Mouse (Mus musculus) MEL (cell line): ENCODE results near the gene Smarcb1.

ENCODE experiments used
- CTCF ChIP-seq, 3 experiments: IDR thresholded peaks in 2 of 3; conservative IDR thresholded peaks in 1 of 3; 2 replicates each; pipeline ENCODE4 v1.5.1; 2011 to 2012; ENCODE audit warnings: low read length in 3 of 3, low read depth in 2 of 3, mild to moderate bottlenecking in 2 of 3, improper control_type of control experiment in 1 of 3, inconsistent platforms in 1 of 3, mixed read lengths in 1 of 3, moderate library complexity in 1 of 3; ENCODE audit not compliant: control insufficient read depth in 1 of 3, insufficient read depth in 1 of 3, poor library complexity in 1 of 3, severe bottlenecking in 1 of 3
- E2F4 ChIP-seq: IDR thresholded peaks from 2 replicates; pipeline ENCODE4 v1.6.1; 2011; ENCODE audit warnings: low read depth, low read length, improper control_type of control experiment, borderline replicate concordance
- EP300 ChIP-seq, 2 experiments: IDR thresholded peaks; 2 replicates each; pipeline ENCODE4 v1.6.1; 2011; ENCODE audit warnings: improper control_type of control experiment in 2 of 2, low read length in 2 of 2, low read depth in 1 of 2, mild to moderate bottlenecking in 1 of 2
- ETS1 ChIP-seq: IDR thresholded peaks from 2 replicates; pipeline ENCODE4 v1.6.1; 2012; ENCODE audit warnings: low read depth, mild to moderate bottlenecking, inconsistent platforms, low read length, improper control_type of control experiment, moderate library complexity
- GATA1 ChIP-seq: IDR thresholded peaks from 2 replicates; pipeline ENCODE4 v1.6.1; 2011; ENCODE audit warnings: low read depth, low read length, improper control_type of control experiment
- JUND ChIP-seq: IDR thresholded peaks from 2 replicates; pipeline ENCODE4 v1.6.1; 2011; ENCODE audit warnings: low read depth, mild to moderate bottlenecking, improper control_type of control experiment, low read length
- MXI1 ChIP-seq: IDR thresholded peaks from 2 replicates; pipeline ENCODE4 v1.6.1; 2011; ENCODE audit warnings: mild to moderate bottlenecking, low read depth, low read length, improper control_type of control experiment
- POLR2A ChIP-seq, 2 experiments: IDR thresholded peaks; 2 replicates each; pipeline ENCODE4 v1.6.1; 2011 to 2012; ENCODE audit warnings: low read length in 2 of 2, mild to moderate bottlenecking in 2 of 2, control low read depth in 1 of 2, improper control_type of control experiment in 1 of 2, low read depth in 1 of 2, moderate library complexity in 1 of 2; ENCODE audit not compliant: control insufficient read depth in 1 of 2, insufficient read depth in 1 of 2, poor library complexity in 1 of 2
- RAD21 ChIP-seq: IDR thresholded peaks from 2 replicates; pipeline ENCODE4 v1.6.1; 2011; ENCODE audit warnings: mild to moderate bottlenecking, low read depth, low read length, improper control_type of control experiment
- ZC3H11A ChIP-seq: IDR thresholded peaks from 2 replicates; pipeline ENCODE4 v1.6.1; 2012; ENCODE audit warnings: low read depth, mild to moderate bottlenecking, inconsistent platforms, low read length, improper control_type of control experiment
- ZMIZ1 ChIP-seq: IDR thresholded peaks from 2 replicates; pipeline ENCODE4 v1.6.1; 2012; ENCODE audit warnings: low read depth, mild to moderate bottlenecking, inconsistent platforms, low read length, improper control_type of control experiment, moderate library complexity

GRCm38 (mm10) chr10:75945213-75945612 is 23.8 kb upstream of the Smarcb1 start:
- TF ChIP-seq EP300 (IDR thresholded peaks at IDR 0.05; ENCODE audit: low read depth in 1 of 2, low read length in 2 of 2) (no peak), RAD21 (no peak), ETS1 (no peak), ZMIZ1 (no peak), POLR2A (IDR thresholded peaks at IDR 0.05; ENCODE audit: control insufficient read depth in 1 of 2, insufficient read depth in 1 of 2, low read depth in 1 of 2, low read length in 2 of 2, poor library complexity in 1 of 2) (no peak), CTCF (IDR thresholded peaks at IDR 0.05 in 2 of 3, conservative IDR thresholded peaks at IDR 0.05 in 1 of 3; ENCODE audit: control insufficient read depth in 1 of 3, insufficient read depth in 1 of 3, low read depth in 2 of 3, low read length in 3 of 3, poor library complexity in 1 of 3, severe bottlenecking in 1 of 3) (no peak), ZC3H11A (no peak), JUND (no peak), GATA1 (no peak), MXI1 (no peak), E2F4 (no peak)
